Mouse (Mus musculus) midbrain, embryonic 11.5 days (tissue): ENCODE data around the gene Uba5. TPM values are rescaled to one million over a fixed set of nuclear protein-coding genes. Genes with fewer than 3 reads are reported as not detected.

ENCODE experiments used
- ATAC-seq: fragments of 200-750 bp; cut with Nextera tagmentation; 2 replicates; pipeline ENCODE4 v1.8.0; 2017; ENCODE audit warnings: moderate TSS enrichment, moderate library complexity; ENCODE audit not compliant: low FRiP score
- DNase-seq: peaks from one replicate; pipeline ENCODE4 v3.0.0; 2015; ENCODE audit warnings: low spot score; ENCODE audit errors: missing footprints
- H3K27ac ChIP-seq: fragments of 300-500 bp; sonication (generic); 2 replicates; pipeline ENCODE4 v1.5.1; 2014; ENCODE audit warnings: low read depth, low read length
- H3K27me3 ChIP-seq: fragments of 300-500 bp; sonication (generic); 2 replicates; pipeline ENCODE4 v1.6.1; 2014; ENCODE audit warnings: mild to moderate bottlenecking, low read length, moderate library complexity, mixed read lengths; ENCODE audit not compliant: control insufficient read depth, insufficient read depth
- H3K36me3 ChIP-seq: fragments of 300-500 bp; sonication (generic); 2 replicates; pipeline ENCODE4 v1.6.1; 2014; ENCODE audit warnings: mild to moderate bottlenecking, low read length, moderate library complexity, mixed read lengths; ENCODE audit not compliant: control insufficient read depth, insufficient read depth
- H3K4me1 ChIP-seq: fragments of 300-500 bp; sonication (generic); 2 replicates; pipeline ENCODE4 v1.6.1; 2014; ENCODE audit warnings: low read length; ENCODE audit not compliant: control insufficient read depth, insufficient read depth
- H3K4me2 ChIP-seq: fragments of 300-500 bp; sonication (generic); 2 replicates; pipeline ENCODE4 v1.6.1; 2014; ENCODE audit warnings: mild to moderate bottlenecking, moderate library complexity
- H3K4me3 ChIP-seq: fragments of 300-500 bp; sonication (generic); 2 replicates; pipeline ENCODE4 v1.5.1; 2014; ENCODE audit warnings: low read depth, low read length
- H3K9ac ChIP-seq: fragments of 300-500 bp; sonication (generic); 2 replicates; pipeline ENCODE4 v1.6.1; 2014; ENCODE audit warnings: low read length
- H3K9me3 ChIP-seq: fragments of 300-500 bp; sonication (generic); 2 replicates; pipeline ENCODE4 v1.6.1; 2016; ENCODE audit warnings: low read length; ENCODE audit not compliant: control insufficient read depth
- WGBS: fragments of 180-500 bp; shearing (Covaris S2); extraction: QIAGEN DNeasy Blood & Tissue Kit; methylation state at CpG from one replicate; pipeline ENCODE4 v1.1.7; 2014; 5-methylcytosine and 5-hydroxymethylcytosine counted together
- polyA plus RNA-seq: library from polyadenylated mRNA; unstranded; fragments of >200 nt; fragmentation: Nextera tagmentation; extraction: Ambion mirVana; gene quantifications from 2 replicates; pipeline ENCODE4 v1.2.1, GENCODE M21; 2014

The Uba5 gene
- polyA plus RNA-seq, 1 experiment from 2014 or later, result 62.5 TPM

DNA sequence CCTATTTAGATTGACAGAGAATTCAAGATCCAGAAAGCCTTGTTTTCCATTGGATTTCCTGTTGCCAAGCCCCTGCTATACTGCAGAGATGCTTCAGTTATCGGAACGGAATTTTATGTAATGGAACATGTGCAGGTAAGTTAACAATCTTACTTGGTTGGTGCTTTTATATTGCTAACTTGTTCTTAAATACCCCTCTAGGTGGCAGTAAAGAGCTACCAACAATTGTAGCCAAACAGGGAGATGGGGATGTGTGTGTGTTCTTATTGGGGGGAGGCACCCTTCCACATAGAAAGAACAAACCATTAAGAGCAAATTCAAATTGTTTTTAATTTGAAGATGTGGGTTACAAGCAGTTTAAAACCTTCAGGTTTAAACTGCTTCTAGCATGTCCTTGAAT, 12.9 kb upstream of the Uba5 start:
- no peak overlapping the region for H3K4me3 ChIP-seq
- H3K9me3 ChIP-seq, result no peaks in the 10 kb centered on the region
- H3K9ac ChIP-seq, result no peak overlapping the region
- H3K4me2 ChIP-seq, result no peak overlapping the region
- no peaks in the 10 kb centered on the region for H3K27me3 ChIP-seq
- 68% methylated on average over 2 of the region's 2 CpGs for WGBS
- no peaks in the 10 kb centered on the region for H3K4me1 ChIP-seq
- no peaks in the 10 kb centered on the region for H3K36me3 ChIP-seq
- DNase-seq, result no peak
- ATAC-seq, result no peak
- H3K27ac ChIP-seq, result no peak overlapping the region

DNA sequence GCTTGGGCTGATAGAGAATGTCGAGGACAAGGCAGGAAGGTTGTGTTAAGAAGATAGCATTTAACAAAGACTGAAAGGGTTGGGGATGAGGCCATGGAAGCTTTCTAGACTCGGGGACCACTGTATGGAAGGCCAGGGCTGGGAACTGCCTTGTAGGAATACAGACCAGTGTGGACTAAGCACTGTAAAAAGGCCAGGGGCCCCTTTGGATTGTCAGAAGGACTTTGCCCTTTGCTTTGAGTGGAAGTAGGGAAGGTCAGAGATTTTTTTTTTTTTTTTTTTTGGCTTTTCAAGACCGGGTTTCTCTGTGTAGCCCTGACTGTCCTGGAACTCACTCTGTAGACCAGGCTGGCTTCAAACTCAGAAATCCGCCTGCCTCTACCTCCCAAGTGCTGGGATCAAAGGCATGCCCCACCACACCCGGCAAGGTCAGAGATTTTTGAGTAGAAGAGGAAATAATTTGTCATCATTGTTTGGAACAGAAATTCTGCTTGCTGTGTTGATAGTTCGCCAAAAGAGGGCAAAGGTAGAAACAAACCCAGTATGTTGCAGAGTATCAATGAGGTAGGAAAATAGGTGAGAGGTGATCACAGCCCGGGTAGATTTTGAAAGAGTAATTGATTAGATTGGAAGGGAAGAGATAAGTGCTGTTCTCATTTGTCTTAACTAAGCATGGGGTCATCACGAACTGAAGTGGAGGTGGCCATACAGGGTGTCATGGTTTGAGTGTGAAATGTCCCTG, 8.1 kb upstream of the Uba5 start:
- no peak overlapping the region for H3K4me2 ChIP-seq
- H3K9me3 ChIP-seq, result no peaks in the 10 kb centered on the region
- DNase-seq (no peak), ATAC-seq (no peak)
- no peak overlapping the region for H3K4me3 ChIP-seq
- H3K27me3 ChIP-seq, result no peaks in the 10 kb centered on the region
- no peaks in the 10 kb centered on the region for H3K4me1 ChIP-seq
- no peak overlapping the region for H3K9ac ChIP-seq
- 76% methylated on average over 8 of the region's 8 CpGs for WGBS
- H3K36me3 ChIP-seq, result no peaks in the 10 kb centered on the region
- no peak overlapping the region for H3K27ac ChIP-seq

DNA sequence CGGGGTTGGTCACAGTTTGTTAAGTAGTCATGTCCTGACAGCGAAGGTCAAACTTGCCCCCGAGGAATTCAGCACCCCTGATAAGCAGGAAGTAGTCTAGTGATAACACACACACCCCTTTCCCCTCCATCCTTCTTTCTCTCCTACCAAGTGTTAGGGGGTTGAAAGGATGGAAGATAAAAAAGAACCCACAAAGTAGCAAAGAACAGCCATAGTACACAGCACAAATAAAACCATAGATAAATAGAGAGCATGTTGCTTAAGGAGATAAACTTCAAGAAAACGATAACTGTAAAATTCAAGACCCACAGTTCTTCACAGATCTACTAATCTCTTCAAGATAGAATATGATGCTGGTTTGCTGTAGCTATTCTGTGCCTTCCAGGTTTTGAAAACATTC, 7.3 kb upstream of the Uba5 start:
- no peak for ATAC-seq
- Histone ChIP-seq H3K27ac (no peak overlapping the region), H3K4me2 (no peak overlapping the region), H3K9me3 (no peaks in the 10 kb centered on the region), H3K4me3 (no peak overlapping the region), H3K27me3 (no peaks in the 10 kb centered on the region), H3K4me1 (no peaks in the 10 kb centered on the region), H3K36me3 (no peaks in the 10 kb centered on the region), H3K9ac (no peak overlapping the region)
- no peak for DNase-seq
- WGBS, result 81% methylated on average over 4 of the region's 4 CpGs

DNA sequence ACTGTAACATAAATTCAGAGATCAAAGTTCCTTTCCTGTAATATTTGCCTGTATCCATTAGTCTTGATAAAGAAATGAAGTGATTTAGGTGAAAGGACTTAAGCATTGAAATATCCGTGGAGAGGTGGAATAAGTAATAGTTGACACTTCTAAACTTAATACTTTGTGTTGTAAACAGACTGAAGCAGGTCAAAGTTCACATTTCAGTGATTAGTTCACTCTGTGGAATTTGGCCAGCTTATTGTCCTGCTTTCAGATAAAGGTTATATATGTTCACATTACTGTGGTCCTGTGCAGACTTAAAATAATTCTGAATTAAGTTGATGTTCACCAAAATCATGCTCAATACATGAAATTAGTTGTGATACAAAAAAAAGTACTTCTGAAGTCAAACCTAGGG, 1.6 kb upstream of the Uba5 start:
- no peak overlapping the region for H3K4me3 ChIP-seq
- no peaks in the 10 kb centered on the region; the same call in 1 of the 2 replicates for H3K36me3 ChIP-seq
- no peaks in the 10 kb centered on the region for H3K9me3 ChIP-seq
- no peak overlapping the region for H3K27ac ChIP-seq
- no peak overlapping the region for H3K4me2 ChIP-seq
- ATAC-seq (no peak), DNase-seq (no peak)
- WGBS, result 42% methylated on average over 1 of the region's 1 CpGs
- no peaks in the 10 kb centered on the region for H3K27me3 ChIP-seq
- H3K9ac ChIP-seq, result no peak overlapping the region
- peaks cover 14% of the 10 kb centered on the region for H3K4me1 ChIP-seq

DNA sequence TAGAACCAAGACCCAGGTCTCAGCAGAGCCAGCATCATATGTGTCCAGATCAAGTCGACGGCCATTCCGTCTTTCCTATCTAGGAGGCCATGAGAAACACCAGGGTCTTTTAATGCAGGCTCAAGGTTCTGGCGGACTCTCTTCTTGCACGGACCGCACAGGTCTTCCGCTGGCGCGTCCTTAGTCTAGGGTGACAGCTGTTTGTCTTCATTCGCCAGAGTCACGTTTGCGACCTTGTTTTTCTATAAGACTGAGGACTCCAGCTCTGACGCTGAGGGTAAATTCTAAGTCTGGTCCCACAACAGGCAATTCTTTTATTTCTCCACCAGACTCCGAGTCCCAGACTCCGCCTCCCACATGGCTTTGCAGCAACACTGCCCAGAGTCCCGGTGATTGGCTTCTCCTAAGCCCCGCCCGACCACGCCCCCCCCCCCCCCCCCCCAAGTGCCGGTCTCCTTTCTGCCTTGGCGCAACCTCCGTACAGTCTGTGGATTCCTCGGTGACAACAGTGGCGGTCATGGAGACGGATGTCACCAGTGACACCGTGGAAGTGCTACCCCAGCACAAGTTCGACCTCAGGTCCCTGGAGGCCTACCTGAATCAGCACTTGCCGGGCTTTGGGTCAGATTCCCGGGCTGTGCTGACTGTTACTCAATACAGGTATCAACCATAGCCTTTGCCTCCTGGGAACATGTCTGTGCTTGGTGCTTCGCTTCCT, 469 bp upstream of the Uba5 start, which contains the start of gene Acad11:
Acad11 (plus strand) TSS at position 134 of the 718 bp plus-strand sequence.
- Histone ChIP-seq H3K4me3 (peak within 1 kb of the TSS; percentile 99), H3K4me2 (peak within 1 kb of the TSS; percentile 90), H3K9me3 (no peaks in the 10 kb centered on the region), H3K9ac (peak within 1 kb of the TSS; percentile 82), H3K36me3 (no peaks in the 10 kb centered on the region; the same call in 1 of the 2 replicates), H3K27me3 (no peaks in the 10 kb centered on the region), H3K27ac (0 out of 2 replicates have a peak within 1 kb of the TSS, but pooled peaks have one; percentile 48), H3K4me1 (peaks cover 14% of the 10 kb centered on the region)
- ATAC-seq (peak; percentile 97), DNase-seq (peak; percentile 99)
- under 1% methylated on average over 30 of the region's 30 CpGs for WGBS

DNA sequence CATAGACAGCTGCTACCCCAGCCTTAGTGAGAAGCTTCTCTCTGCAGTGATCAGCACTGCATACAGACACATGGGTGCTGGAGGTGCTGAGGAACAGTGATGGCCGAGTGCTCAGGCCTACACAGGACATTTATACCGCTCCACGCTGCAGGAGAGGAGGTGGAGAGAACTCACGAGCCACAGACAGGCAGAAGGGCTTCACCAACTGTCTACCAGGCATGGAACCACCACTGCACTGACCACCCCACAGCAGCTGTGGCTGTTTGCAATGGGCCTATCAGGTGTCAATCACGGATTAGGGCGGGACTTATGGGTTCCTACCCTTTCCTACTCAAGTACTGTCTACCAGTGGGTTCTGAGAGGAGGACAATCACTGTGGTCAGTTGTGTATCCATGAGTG, 11.9 kb downstream of the Uba5 start:
- H3K36me3 ChIP-seq, result peaks cover 20% of the 10 kb centered on the region
- no peak overlapping the region for H3K27ac ChIP-seq
- ATAC-seq (no peak), DNase-seq (no peak)
- H3K4me3 ChIP-seq, result no peak overlapping the region
- no peaks in the 10 kb centered on the region for H3K27me3 ChIP-seq
- no peaks in the 10 kb centered on the region for H3K9me3 ChIP-seq
- H3K4me2 ChIP-seq, result no peak overlapping the region
- no peaks in the 10 kb centered on the region for H3K4me1 ChIP-seq
- WGBS, result 95% methylated on average over 6 of the region's 6 CpGs
- H3K9ac ChIP-seq, result no peak overlapping the region

DNA sequence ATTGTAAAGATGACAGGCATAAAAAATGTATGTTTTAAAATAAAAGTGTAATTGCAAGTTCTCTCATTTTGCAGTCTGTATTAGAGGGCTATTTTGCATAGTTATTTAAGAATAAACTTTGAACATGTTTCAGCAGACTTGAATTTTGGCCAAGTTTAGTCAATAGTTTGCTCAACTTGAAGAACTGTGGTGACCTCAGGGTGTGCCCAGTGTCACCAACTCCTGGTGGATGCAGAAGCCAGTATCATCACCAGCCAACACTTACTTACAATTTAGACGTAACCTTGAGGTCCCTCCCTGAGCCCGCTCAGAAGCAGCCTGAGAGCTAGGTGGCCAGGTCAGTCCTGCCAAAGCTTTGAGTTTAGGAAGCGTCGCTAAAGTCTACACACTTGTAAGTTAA, 19.3 kb downstream of the Uba5 start:
- Histone ChIP-seq H3K4me1 (no peaks in the 10 kb centered on the region), H3K27ac (no peak overlapping the region), H3K27me3 (no peaks in the 10 kb centered on the region), H3K4me2 (no peak overlapping the region), H3K4me3 (no peak overlapping the region), H3K36me3 (peaks cover 5% of the 10 kb centered on the region; the same call in 1 of the 2 replicates), H3K9me3 (no peaks in the 10 kb centered on the region), H3K9ac (no peak overlapping the region)
- DNase-seq (no peak), ATAC-seq (no peak)
- WGBS, result 89% methylated on average over 4 of the region's 4 CpGs

DNA sequence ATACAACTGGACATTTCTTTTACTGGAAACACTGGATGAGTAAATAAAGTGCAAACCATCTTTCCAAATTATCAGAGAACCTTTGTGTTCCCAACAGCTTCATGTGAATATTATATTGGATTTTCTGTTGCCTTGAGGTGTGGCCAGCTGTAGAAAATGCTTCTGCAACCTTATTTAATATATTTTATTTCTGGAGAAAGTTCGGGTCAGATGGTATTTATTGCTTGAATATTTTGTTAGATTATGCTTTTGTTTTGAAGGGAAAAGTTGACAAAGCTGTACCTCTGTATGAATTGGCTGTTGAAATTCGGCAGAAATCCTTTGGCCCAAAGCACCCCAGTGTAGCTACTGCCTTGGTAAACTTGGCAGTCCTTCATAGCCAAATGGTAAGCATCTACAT, 22.6 kb downstream of the Uba5 start, which contains the start of gene Gm28305:
Gm28305 (plus strand) TSS at position 301 of the 400 bp plus-strand sequence.
- Histone ChIP-seq H3K27ac (no peak within 1 kb of the TSS), H3K36me3 (no peaks in the 10 kb centered on the region), H3K4me1 (no peaks in the 10 kb centered on the region), H3K4me3 (no peak within 1 kb of the TSS), H3K9me3 (no peaks in the 10 kb centered on the region), H3K27me3 (no peaks in the 10 kb centered on the region), H3K9ac (no peak within 1 kb of the TSS), H3K4me2 (no peak within 1 kb of the TSS)
- DNase-seq (no peak), ATAC-seq (no peak)
- 71% methylated on average over 2 of the region's 2 CpGs for WGBS

DNA sequence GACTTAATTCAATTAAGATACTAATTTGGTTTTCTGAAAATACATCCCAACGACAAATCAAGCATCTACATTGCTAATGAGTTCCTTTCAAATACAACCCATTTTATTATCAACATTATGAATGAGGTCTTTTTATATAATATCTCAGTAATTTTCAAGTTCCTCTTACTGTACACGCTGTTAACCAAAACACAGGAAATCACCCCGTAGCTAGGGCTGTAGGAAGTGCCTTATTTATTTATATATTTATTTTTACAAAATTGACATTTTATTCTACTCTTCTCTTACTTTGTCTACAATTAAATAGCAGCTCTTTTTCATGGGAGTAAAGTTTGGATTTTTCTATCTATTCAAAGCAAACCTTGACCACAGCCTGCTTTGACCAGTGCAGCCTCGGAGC, 23.2 kb downstream of the Uba5 start:
- Histone ChIP-seq H3K4me3 (no peak overlapping the region), H3K4me2 (no peak overlapping the region), H3K27me3 (no peaks in the 10 kb centered on the region), H3K4me1 (no peaks in the 10 kb centered on the region), H3K9ac (no peak overlapping the region), H3K27ac (no peak overlapping the region), H3K36me3 (no peaks in the 10 kb centered on the region), H3K9me3 (no peaks in the 10 kb centered on the region)
- WGBS, result 89% methylated on average over 4 of the region's 4 CpGs
- DNase-seq (no peak), ATAC-seq (no peak)
